Mouse (Mus musculus) cerebellum, adult 2 months (tissue): Measurements from ENCODE around the gene Icmt.

Source experiments
- CTCF ChIP-seq: fragments of 200-500 bp; IDR thresholded peaks from 2 replicates; pipeline ENCODE4 v1.5.1; 2011; ENCODE audit warnings: low read depth, mild to moderate bottlenecking, control low read depth, low read length, moderate library complexity, borderline replicate concordance; ENCODE audit not compliant: insufficient read depth
- POLR2A ChIP-seq: fragments of 200-500 bp; IDR thresholded peaks from 2 replicates; pipeline ENCODE4 v1.6.1; 2011; ENCODE audit warnings: low read length, control low read depth, borderline replicate concordance; ENCODE audit not compliant: insufficient read depth

DNA sequence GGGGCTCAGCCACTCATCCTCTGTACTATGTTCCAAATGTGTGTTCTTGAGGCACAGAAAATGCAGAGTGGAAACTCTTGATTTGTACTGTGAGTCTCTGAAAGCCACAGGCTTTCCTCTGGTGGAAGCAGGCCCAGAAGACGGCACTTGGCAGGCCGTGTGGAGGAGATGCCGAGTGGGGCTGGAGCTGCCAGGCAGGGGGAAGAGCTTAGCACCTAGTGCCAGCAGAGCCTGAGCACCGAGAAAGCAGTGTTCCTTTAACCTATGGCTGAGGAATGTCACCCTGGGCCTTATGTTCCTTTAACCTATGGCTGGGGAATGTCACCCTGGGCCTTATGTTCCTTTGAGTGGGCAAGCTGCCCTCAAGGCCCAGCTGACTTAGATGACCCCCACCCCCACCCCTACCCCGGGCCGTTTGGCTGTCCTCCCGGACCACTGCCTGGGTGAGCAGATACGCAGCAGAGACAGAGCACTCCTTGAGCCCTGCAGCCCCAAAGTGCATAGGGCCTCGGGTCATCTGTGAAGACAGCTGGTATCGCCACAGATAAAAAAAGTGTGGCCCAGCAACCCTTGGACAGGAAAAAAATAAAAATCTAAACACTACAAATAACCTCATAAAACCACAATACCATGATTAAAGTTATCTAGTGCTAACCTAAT, 30.7 kb upstream of the Icmt start:
- no peak for TF ChIP-seq CTCF
- TF ChIP-seq POLR2A: no peak
